Mouse (Mus musculus) kidney, postnatal 25 days (tissue): Measurements from ENCODE around the gene Cmtm3.
A peak's percentile ranks its signal among the peaks of the same experiment; 100 is the strongest.

Source experiments
- DNase-seq, 2 experiments: peaks; one replicate each; pipeline ENCODE4 v3.0.0; 2021; ENCODE audit warnings: mixed read lengths in 2 of 2

The Cmtm3 gene

GRCm38 (mm10) chr8:104343957-104344356, 4.7 kb downstream of the Cmtm3 start:
- DNase-seq, result peak; percentile 90 to 91

- no peak for DNase-seq
Observed at GRCm38 (mm10) chr8:104344622-104345021, 5.4 kb downstream of the Cmtm3 start.

- no peak for DNase-seq
Observed at GRCm38 (mm10) chr8:104346706-104347105, 7.5 kb downstream of the Cmtm3 start.

- DNase-seq, result no peak
Observed at GRCm38 (mm10) chr8:104348971-104349370, 9.8 kb downstream of the Cmtm3 start.

GRCm38 (mm10) chr8:104350047-104350446, 10.8 kb downstream of the Cmtm3 start:
- DNase-seq, result peak in 1 of 2 experiments; percentile 16

- no peak for DNase-seq
Observed at GRCm38 (mm10) chr8:104353186-104353585, 14.0 kb downstream of the Cmtm3 start.

- DNase-seq, result no peak
Observed at GRCm38 (mm10) chr8:104354504-104354903, 15.3 kb downstream of the Cmtm3 start.

GRCm38 (mm10) chr8:104358637-104359036, 19.4 kb downstream of the Cmtm3 start:
- DNase-seq, result no peak

GRCm38 (mm10) chr8:104359778-104360456, 20.7 kb downstream of the Cmtm3 start:
- no peak for DNase-seq

GRCm38 (mm10) chr8:104365695-104366094, 26.5 kb downstream of the Cmtm3 start:
- DNase-seq, result peak; percentile 31 to 56

GRCm38 (mm10) chr8:104367398-104367797, 28.2 kb downstream of the Cmtm3 start:
- DNase-seq, result no peak

GRCm38 (mm10) chr8:104369591-104369990, 30.4 kb downstream of the Cmtm3 start:
- no peak for DNase-seq

GRCm38 (mm10) chr8:104370071-104370470, 30.9 kb downstream of the Cmtm3 start:
- DNase-seq, result peak; percentile 18 to 58

GRCm38 (mm10) chr8:104371121-104371520, 31.9 kb downstream of the Cmtm3 start:
- DNase-seq, result no peak

- peak; percentile 22 to 51 for DNase-seq
Observed at GRCm38 (mm10) chr8:104373779-104374178, 34.6 kb downstream of the Cmtm3 start.

- DNase-seq, result peak; percentile 39 to 65
Observed at GRCm38 (mm10) chr8:104374269-104374668, 35.1 kb downstream of the Cmtm3 start.

- peak; percentile 89 to 93 for DNase-seq
Observed at GRCm38 (mm10) chr8:104374864-104375846, 35.9 kb downstream of the Cmtm3 start.

GRCm38 (mm10) chr8:104375959-104376358, 36.7 kb downstream of the Cmtm3 start:
- DNase-seq, result no peak

- no peak for DNase-seq
Observed at GRCm38 (mm10) chr8:104376669-104377068, 37.5 kb downstream of the Cmtm3 start.

- DNase-seq, result no peak
Observed at GRCm38 (mm10) chr8:104379301-104379836, 40.2 kb downstream of the Cmtm3 start.

GRCm38 (mm10) chr8:104380269-104380668, 41.1 kb downstream of the Cmtm3 start:
- no peak for DNase-seq

GRCm38 (mm10) chr8:104380961-104381411, 41.8 kb downstream of the Cmtm3 start:
- no peak for DNase-seq

GRCm38 (mm10) chr8:104383296-104383695, 44.1 kb downstream of the Cmtm3 start:
- DNase-seq, result peak in 1 of 2 experiments; percentile 24
